Mouse (Mus musculus): ENCODE measurements at regions not wholly inside any gene's neighbourhood (a gene's known extent, or its start where the extent isn't known, plus 50 kb on each side); places are given as distances from the start of the nearest gene placed in this dataset.

DNA sequence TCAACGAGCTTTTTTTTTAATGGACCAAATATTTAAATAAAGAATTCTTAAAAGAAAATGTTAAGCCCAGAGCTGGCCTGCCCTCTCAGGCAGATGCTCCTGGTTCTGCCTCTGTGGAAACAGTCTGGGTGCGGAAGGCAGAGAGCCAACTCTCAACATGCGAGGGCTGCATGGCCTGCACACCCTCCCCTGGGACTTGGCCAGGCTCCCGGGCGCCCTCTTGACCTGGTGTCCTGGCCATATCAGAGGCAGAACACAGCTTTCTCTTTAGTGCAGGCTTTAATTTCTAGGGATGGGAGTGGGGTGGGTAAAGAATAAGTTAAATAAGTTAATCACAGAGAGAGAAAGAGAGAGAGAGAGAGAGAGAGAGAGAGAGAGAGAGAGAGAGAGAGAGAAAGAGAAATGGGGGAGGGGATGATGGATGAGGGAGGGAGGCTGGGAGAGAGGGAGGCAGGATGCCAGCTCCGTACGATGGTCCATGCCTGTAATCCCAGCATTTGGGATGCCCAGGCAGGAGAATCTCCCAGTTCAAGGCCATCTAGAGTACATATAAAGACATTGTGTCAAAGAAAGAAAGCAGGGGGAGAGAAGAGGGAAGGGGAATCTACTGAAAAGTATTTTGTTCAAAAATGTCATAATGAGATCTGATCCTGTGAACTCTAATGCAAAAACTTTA is 123.2 kb upstream of the Plekha5 start:
- no peak for ATAC-seq (replicated peaks; ENCODE audit: poor library complexity)

DNA sequence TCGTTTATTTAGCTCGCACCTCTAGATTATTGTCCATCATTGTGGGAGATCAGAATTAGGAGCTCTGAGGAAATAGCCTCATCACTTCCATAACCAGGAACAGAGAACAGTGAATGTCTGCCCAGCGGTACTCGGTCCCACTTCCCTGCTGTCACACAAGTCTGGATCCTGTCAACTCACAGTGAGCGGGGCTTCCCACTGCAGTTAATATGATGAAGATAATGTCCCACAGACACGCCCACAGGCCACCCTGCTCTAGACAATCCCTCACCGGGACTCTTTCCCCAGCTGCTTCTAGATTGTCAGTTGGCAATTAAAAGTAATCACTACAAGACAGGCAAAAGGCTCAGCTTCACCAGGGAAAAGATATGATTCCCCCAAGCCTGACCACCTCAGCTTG is 124.2 kb upstream of the Plekha5 start:
- ATAC-seq (replicated peaks; ENCODE audit: poor library complexity) = no peak

DNA sequence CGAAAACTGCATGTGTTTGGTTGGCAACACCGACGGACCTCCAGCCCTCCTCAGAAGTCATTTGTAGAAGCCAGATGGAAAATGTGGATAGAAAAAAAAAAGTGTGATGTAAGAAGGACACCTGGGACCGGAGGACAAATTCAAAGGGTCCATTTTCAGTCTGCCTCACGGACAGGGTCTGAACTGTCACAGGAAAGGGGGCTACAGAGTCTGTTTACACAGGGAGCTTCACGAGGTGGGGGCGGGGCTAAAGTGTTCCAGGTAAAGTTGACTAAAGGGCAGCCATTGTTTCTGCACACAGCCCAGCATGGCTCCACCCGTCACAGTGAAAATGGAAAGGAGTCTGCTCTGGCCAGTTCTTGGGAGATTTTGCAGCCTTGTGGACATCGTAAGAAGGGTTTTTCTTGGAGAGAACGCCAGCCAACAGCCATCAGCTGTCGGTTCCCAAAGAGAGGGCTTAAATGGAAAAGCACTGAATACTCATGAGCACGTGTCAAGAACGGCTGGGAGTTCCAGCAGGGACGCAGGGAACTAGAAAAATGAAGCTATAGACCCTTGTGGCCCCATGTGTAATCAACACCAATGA is 125.8 kb upstream of the Plekha5 start:
- ATAC-seq (replicated peaks; ENCODE audit: poor library complexity) = no peak

GRCm38 (mm10) chr6:140297561-140297960 is 126.3 kb upstream of the Plekha5 start:
- ATAC-seq (replicated peaks; ENCODE audit: poor library complexity) = no peak

- ATAC-seq (replicated peaks; ENCODE audit: poor library complexity) = no peak
These were observed 133.7 kb upstream of the Plekha5 start for GRCm38 (mm10) chr6:140290109-140290508.

GRCm38 (mm10) chr6:140288799-140289198 is 135.1 kb upstream of the Plekha5 start:
- ATAC-seq (replicated peaks; ENCODE audit: poor library complexity) = no peak

DNA sequence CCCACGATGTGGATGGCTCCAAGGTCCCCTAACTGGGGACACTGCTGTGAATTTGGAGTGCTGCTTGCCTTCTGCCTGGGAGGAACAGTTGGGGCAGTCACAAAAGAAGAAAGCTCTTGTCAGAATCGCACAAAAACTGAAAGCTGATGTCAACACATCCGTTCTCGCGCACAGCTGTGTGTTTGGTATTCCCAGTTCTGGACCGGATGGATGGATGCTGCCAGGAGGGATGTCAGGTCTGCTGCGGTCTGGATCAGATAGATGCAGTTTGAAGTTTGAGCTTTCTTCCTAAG is 141.6 kb upstream of the Plekha5 start:
- 0 out of 2 replicates have a peak, but pooled peaks have one; percentile 11 for ATAC-seq (replicated peaks; ENCODE audit: poor library complexity)

DNA sequence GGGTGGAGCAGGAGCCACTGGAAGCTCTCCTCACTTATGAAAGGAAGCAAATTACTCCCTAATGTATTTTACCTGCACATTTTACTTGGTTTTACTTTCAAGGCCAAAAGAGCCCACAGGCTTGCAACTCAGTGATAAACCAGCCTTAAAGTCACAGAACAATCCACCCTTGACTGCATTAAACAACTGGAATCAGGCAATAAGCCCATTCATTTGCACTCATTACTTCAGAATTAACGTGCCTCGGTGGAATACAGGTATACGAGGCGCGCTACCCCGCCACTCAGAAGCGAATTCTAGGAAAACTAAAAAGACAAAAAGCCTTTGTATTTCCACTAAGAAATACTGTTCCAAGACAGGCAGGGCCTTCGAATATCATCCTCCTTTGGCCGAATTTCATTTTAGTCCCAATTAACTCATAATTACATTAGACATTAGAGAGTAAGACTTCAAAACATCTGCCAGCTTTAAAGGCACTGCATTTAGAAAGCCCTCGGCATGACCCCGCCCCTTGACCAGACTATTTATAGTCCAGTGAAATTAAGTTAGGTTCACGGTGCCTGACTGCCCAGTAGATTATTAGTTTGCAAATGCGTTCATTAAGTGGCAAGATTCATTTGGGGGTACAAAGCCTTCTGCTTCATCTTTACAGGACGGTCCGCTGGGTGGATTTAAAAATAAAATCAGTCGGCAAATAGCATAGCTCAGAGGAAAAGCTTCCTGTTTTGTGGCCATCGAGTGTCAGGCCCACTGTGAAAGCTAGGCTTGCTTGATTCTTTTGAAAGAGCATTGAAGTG is 142.2 kb upstream of the Plekha5 start:
- ATAC-seq (replicated peaks; ENCODE audit: poor library complexity) = peak; percentile 52; the same call in 1 of the 2 replicates

DNA sequence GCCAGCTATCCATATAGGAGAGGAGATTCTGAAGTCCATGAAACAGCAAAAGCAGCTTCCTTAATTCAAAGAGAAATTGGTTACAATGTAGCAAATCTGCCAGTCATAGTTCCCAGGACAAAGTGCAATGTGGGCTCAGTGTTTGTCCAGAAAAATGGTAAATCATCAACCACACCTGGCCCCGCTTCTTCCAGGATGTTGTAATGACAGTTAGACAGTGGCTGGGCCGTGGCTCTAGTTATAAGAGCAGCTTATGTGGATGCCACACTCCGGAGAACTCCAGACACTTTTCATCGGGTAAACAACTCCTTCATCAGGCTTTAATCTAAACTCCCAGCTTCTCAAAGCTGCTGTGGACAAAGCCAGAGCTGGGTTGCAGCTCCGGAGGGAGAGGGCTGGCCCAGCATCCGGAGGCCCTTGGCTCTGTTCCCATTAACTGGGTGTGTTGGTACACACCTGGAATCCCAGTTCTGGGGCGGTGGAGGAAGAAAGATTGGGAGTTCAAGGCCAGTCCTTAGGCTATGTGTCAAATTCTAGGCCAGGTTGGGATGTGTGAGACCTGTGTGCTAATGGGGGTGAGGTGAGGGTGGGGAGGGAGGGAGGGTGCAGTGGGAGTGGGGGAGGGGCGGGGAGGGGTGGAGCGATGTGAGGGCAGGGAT is 142.9 kb upstream of the Plekha5 start:
- no peak for ATAC-seq (replicated peaks; ENCODE audit: poor library complexity)

DNA sequence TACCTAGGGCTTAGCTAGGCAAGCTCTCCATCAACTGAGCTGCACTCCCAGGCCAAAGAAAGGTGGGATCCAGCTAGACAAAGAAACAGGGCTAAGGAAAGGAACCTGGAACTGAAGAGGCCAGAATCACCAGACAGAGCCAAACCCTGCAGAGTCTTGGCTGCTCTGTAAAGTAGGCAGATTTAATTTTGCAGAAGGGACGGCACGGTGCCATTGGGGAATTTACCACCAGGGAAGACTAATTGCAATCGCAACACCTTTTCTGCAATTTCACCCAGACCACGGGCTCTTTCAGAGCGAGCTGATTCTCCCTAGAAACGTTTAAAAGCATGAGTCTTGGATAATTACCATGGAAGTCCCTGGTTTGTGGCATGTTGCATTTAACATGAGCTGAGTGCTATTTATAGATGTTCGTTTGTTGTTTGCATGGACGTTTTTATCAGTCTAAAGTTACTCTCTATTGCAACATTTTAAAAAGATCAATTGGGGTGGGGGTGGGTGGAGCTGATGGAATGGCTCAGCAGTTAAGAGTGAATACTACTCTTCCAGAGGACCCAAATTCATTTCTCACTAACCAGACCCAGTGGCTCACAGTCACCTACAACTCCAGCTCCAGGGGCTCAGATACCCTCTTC is 144.0 kb upstream of the Plekha5 start:
- no peak for ATAC-seq (replicated peaks; ENCODE audit: poor library complexity)

- ATAC-seq (replicated peaks; ENCODE audit: poor library complexity) = no peak
These were observed 145.1 kb upstream of the Plekha5 start for GRCm38 (mm10) chr6:140278750-140279149.

DNA sequence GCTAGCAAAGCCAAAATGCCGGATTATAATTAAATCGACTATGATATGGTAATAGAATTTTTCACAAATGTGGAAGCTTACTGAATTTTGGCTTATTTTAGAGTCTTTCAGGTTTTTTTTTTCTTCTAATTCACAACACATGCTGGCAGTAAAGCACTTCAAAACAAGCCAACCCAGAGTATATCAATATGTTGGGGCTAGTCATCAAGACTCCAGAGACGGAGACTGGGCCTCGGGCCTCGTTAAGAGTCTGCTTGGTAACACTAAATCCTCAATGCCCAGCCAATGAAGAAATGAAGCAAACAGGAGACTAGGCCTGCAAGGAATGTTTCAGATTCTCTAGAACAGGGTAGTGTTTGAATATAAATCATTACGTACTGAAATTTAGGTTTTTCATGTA is 153.3 kb upstream of the Plekha5 start:
- no peak for ATAC-seq (replicated peaks; ENCODE audit: poor library complexity)

DNA sequence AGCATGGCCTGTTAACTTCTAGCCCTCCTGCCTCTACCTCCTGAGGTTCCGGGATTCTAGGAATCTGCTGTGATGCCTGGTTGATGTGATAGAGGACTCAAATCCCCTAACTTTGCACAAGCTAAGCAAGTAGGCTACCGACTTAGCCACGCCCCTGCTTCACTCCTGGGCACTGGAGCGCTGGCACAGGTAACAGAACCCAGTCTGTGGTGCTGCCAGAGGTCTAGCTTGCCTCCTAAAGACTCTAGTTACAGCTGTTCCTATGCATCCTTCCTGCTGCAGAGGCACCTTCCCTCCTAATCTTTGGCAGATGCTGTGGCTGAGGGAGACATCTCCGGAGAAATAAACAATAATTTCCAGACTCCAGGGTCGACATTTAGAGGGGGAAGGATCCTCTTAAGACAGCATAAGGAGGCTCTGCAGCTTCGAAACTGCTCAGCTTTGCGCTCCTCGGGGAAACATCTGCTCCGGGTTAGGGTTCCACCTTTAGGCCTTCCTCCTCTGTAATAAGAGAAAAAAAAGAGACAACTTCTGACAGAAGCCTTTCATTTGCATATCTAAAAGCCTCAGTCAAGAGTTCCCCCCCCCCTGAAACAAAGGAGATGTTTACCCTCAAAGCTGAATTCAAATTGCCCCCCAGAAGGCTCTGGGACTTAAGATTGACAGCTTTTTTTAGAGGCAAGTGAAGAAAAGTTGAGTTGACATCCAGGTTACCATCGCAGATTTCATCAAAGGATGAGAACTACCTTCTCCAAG is 155.4 kb upstream of the Plekha5 start:
- ATAC-seq (replicated peaks; ENCODE audit: poor library complexity) = no peak

GRCm38 (mm10) chr6:140263920-140264319 is 159.9 kb upstream of the Plekha5 start:
- ATAC-seq (replicated peaks; ENCODE audit: poor library complexity) = no peak

GRCm38 (mm10) chr6:140261813-140262212 is 162.0 kb upstream of the Plekha5 start:
- ATAC-seq (replicated peaks; ENCODE audit: poor library complexity) = no peak

DNA sequence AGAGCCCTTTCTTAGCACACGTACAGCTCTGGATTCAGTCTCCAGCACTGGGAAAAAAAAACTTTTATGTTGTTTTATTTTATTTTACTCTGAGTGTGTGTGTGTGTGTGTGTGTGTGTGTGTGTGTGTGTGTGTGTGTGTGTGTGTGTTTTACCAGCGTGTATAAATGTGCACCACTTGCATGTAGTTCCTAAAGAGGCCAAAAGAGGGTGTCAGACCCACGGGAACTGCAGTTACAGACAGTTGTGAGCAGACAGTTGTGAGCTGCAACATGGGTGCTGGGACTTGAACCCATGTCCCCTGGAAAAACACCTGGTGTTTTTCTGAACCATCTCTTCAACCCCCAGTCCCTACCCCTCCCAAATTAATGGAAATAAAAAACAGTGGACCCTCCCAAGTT is 165.1 kb upstream of the Plekha5 start:
- ATAC-seq (replicated peaks; ENCODE audit: poor library complexity) = no peak

- ATAC-seq (replicated peaks; ENCODE audit: poor library complexity) = no peak
These were observed 165.8 kb upstream of the Plekha5 start for GRCm38 (mm10) chr6:140258101-140258500.

GRCm38 (mm10) chr6:140251527-140251926 is 172.3 kb upstream of the Plekha5 start:
- no peak for ATAC-seq (replicated peaks; ENCODE audit: poor library complexity)

GRCm38 (mm10) chr6:140243411-140244151 is 180.3 kb upstream of the Plekha5 start:
- ATAC-seq (replicated peaks; ENCODE audit: poor library complexity) = no peak

- ATAC-seq (replicated peaks; ENCODE audit: poor library complexity) = no peak
These were observed 184.5 kb upstream of the Plekha5 start for GRCm38 (mm10) chr6:140239356-140239755.
